Mouse (Mus musculus) left cerebral cortex, adult 8-10 months (tissue): ENCODE measurements around the gene Jakmip3. TPM values are rescaled to one million over a fixed set of nuclear protein-coding genes. Genes with fewer than 3 reads are reported as not detected.

Experiments
- DNase-seq, 2 experiments: peaks; one replicate each; pipeline ENCODE4 v3.0.0; 2022; ENCODE audit warnings: low spot score in 2 of 2
- total RNA-seq, 4 experiments: library from RNA; stranded (reverse); gene quantifications; 2 replicates each; pipeline ENCODE4 v1.2.4; 2022

Gene Jakmip3
- 10 to 100 TPM; 43.6 to 52.7 (median 51.6) TPM for total RNA-seq

DNA sequence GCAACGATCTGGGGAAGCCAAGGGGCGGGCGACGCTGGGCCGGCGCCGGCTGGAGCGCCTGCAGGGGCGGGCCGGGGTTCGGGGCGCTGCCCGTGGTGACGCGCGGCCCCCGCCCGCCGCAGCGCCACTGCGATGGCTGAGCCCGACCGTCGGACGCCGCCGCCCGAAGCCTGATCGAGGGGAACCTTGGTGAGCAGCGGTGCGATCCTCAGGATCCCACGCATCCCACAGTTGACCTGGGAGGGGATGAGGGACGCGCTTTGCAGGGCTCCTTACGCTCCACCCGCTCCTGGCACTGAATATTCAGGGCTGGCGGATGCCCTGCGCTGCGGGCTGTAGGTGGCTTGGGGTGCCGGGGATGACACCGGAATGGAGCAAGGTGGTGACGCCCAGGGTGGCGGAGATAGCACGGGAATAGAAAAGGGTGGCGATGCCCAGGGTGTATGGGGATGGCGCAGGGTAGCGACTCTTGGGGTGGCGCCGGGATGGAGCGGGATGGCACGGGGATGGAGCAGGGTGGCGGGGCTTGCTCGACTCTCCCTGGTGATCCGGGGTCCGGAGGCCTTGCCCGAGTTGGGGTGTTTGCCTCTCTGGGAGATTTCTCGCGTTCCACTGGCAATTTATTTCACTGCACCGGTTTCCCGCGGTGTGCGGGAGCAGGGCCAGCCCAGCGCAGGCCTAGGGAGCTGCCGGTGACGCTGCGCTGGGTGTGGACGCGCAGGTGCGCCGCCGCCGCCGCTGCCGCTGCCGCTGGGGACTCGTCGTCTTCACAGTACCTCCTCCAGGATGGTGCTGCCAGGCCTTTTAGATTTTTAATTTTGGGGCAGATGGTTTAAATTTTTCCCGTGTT lies at the start of gene Jakmip3:
TSS of gene Jakmip3 (plus strand) at position 119 of the 850 bp plus-strand sequence.
- DNase-seq: peak; percentile 56 to 66

GRCm38 (mm10) chr7:138898122-138898521 lies 42.4 kb upstream of the Jakmip3 start:
- no peak for DNase-seq

GRCm38 (mm10) chr7:138898743-138899142 lies 41.8 kb upstream of the Jakmip3 start:
- DNase-seq: no peak

DNA sequence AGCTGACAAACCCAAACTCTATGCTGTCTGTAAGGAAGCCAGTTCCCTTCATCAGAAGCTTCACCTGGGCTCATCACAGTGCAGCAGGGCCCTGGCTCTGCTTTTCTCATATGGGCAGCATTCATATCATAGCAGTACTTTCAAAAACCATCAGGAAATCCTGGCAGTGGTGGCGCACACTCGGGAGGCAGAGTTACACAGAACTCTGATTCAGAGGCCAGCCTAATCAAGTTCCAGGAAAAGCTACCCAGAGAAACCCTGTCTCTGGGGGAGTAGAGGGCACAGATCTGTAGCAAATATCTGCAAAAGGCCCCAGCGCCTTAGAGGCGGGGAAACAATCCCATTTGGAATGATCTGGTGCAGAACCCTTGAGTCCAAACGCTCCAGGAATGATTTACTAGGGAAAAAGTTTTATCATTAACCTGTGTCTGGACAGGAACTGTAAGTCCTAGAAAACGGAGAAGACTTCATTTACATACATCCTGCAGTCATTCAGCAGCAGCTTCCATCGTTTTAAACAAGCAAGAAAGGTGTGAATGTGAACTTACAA lies 36.6 kb upstream of the Jakmip3 start:
- DNase-seq: no peak

DNA sequence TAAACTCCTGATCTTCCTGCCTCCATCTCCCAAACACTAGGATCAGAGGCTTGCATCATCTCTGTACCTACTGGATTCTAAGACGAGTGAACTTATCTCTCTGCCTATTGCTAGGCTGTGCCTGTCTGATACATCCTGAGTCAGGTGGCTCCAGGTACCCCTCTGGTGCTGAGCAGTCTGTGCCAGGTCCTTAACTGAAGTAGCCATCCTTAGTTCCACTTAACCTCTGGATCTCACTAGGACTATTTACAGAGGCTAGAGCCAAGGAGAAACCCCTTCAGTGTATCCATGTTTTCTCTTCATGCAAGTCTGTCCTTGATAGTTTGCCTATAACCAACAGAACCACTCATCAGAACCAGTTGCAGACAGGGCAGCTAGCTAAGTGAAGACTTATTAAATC lies 34.1 kb upstream of the Jakmip3 start:
- no peak for DNase-seq

DNA sequence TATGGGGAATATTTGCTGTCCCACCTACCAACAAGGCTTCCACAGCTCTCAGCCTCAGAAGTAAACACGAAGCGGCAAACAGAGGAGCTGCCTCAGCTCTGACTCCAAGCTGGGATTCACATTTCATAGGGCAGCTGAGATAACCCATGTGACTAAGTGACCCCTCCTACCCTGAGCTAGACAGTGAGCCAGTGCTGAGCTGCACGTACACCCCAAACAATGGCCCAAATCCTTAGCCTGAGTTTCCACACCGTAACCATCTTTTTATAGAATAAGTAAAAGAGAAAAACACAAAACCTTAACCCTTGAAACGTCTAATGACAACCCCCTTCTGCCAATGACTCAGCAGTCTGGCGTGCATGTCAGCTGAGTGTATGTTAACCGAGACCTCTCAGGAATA lies 33.5 kb upstream of the Jakmip3 start:
- peak in 1 of 2 experiments; percentile 33 for DNase-seq

- no peak for DNase-seq
Observed at GRCm38 (mm10) chr7:138907976-138908375, 32.6 kb upstream of the Jakmip3 start.

DNA sequence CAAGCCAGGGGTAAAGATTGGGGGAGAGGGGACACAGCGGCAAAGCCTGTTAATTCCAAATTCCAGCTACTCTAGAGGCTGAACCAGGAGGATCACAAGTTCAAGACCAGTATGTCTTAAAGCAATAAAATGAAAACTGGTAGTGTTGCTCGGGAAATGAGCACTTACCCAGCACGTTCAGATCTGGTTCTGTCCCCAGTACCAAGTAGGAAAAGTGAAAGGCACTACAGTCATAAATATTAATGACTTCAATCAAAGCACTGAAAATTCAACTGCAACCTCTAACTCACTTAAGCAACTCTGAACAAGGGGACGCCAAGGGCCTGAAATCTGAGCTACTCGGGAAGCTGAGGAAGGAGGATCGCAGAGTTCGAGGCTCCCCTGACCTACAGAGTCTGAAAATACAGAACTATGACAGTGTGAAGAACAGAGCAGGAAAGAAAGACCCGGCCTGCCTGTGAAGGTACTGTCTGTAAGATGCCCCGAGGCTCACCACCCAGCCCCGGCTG lies 31.7 kb upstream of the Jakmip3 start:
- DNase-seq: no peak

- peak; percentile 68 to 83 for DNase-seq
Observed at GRCm38 (mm10) chr7:138909277-138910192, 31.0 kb upstream of the Jakmip3 start, which contains the start of gene Bnip3. Gene Bnip3, minus strand, starts transcription at chr7:138909519.

DNA sequence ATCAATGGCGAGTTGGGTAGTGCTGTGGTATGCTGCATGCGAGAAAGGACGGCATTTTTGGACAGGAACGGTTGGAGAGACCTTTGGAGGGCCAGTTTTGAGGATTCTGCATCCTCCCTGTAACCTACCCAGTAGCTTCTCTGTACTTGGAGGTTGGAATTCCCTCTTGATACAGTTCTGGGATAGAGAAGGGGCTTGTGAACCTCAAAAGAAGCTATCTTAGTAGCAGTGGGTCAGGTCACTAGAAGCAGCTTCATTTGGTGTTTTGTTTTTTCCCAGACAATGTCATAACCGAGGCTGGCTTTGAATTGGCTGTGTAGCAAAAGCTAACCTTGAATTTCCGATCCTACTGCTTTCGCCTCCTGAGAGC lies 30.4 kb upstream of the Jakmip3 start:
- DNase-seq: no peak

DNA sequence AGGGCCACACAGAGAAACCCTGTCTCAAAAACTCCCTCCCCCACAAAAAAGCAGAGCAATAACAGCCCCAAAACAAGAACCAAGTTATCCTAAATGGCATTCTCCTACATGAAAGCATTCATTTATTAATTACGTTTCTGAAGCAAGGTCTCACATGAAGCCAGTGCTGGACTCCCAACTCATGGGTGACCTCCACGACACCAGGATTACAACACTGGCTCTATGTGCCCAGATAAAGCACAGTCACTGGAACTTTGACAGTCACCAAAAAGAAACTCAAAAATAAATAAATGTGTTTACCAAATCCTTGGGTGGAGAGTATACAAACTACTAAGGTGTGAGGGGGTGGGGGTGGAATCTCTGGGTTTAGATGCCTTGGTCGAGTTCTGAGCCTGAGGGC lies 26.9 kb upstream of the Jakmip3 start:
- no peak for DNase-seq

DNA sequence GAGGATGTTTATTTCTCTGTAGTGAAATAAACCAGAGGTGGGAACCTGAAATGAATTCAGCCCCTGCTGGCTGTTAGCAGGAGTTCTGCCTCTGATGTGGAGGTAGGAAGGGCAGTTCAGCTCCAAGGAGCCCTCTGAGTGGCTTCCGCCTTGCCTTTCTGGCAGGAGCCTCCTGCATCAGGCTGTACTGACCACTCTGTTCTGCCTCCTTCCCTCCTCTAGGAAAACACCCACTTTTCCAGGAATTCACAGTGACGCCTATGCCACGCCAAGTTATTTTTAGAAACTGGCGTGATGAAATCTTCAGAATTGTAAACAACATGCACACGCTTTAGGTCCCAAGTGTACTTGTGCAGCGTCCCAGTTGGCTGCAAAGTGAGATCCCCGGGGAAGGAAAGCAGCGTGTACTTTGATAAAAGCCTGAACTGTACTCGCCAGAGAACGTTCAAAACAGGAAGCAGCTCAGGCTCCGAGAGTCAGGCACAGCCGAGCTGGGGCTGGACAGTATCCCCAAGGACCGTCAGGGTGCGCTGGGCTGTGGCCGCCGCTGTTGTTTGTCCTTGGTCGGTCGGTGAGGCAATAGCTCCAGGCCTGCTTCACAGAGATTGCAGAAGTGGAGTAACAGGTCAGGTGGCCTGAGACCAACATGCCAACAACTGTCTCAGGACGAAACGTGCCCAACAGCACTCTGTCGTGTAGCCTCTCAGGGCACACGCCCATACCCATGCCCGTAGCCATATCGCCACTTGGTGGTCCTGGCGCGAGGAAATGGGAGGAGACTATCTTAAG lies 21.2 kb upstream of the Jakmip3 start:
- no peak for DNase-seq

GRCm38 (mm10) chr7:138921611-138922010 lies 18.9 kb upstream of the Jakmip3 start:
- DNase-seq: no peak

GRCm38 (mm10) chr7:138923756-138924425 lies 16.6 kb upstream of the Jakmip3 start:
- no peak for DNase-seq

GRCm38 (mm10) chr7:138928456-138928855 lies 12.1 kb upstream of the Jakmip3 start:
- no peak for DNase-seq

DNA sequence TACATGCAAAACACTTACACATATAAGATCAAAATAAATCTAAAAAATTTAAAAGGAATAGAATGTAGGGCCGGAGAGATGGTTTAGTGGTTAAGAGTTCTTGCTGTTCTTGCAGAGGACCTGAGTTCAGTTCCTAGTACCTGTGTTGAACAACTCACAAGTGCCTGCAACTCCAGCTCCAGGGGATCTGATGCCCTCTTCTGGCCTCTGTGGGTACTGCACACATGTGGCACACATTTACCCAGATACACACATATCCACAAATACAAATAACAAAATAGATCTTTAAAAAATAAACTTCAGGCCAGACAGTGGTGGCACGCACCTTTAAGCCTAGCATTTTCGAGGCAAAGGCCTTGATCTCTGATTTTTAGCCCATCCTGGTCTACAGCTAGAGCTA lies 6.0 kb upstream of the Jakmip3 start:
- DNase-seq: no peak

GRCm38 (mm10) chr7:138938991-138939390 lies 1.5 kb upstream of the Jakmip3 start:
- DNase-seq: no peak

GRCm38 (mm10) chr7:138940256-138940611 lies 296 bp upstream of the Jakmip3 start:
- peak; percentile 64 to 68 for DNase-seq

GRCm38 (mm10) chr7:138941571-138941970 lies 1.0 kb downstream of the Jakmip3 start:
- DNase-seq: no peak

DNA sequence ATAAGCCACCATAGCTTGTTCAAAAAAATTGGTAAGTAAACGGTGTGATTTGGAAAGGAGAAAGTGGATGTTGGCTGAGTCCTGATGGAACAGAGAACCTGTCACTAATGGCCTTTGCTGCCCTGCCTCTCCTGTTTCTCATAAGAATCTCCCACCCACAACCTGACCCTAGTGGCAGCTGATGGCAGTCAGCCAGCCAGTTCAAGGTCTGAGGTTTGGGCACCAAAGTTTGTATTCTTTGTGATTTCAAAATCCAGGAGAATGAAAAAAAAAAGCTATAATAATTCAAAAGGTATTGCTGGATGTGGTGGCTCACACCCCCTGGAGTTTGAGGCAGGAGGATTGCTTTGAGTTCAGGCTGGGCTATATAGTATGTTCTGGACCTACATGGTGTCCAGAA lies 1.8 kb downstream of the Jakmip3 start:
- DNase-seq: no peak
